Comparison of ENCODE assay signal across 10 mouse cellular contexts in the genomic region with DNA sequence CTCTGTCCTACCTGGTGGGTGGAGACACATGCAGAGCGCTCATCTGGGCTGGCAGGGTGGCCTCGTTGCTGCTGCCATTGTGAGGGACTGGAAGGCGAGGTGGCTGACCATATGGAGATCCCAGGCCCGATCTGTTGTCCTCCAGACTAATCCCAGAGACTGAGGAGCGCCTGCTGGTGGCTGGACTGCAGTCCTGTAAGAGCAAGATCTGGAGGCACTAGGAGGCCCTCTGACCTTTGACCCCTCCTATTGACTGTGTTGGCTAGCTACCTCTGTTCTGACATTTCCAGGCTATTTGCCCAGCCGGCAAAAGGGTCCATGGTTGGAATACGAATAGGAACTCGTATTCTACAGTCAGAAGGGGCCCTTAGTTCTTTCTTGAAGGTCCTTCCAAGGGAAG. TPM values are rescaled to one million over a fixed set of nuclear protein-coding genes. Genes with fewer than 3 reads are reported as not detected.
DNase-seq lines count a peak whose midpoint lies in the region; ATAC-seq lines count a peak whose summit lies in the region.
"Had no signal": no experiment of that assay in that cellular context is flagged by ENCODE, and none has a peak within 500 bp of the region (broad histone marks: within the 10 kb centered on the region; RNA-seq: fewer than 3 reads in every experiment).

No protein-coding gene starts in this region.

- 23% methylated on average over 8 of the region's 8 CpGs for WGBS in hindbrain, embryonic 10.5 days
- WGBS in hindbrain, embryonic 13.5 days = 27% methylated on average over 8 of the region's 8 CpGs
- 30% methylated on average over 8 of the region's 8 CpGs for WGBS in hindbrain, embryonic 16.5 days

- H3K4me2 ChIP-seq in hindbrain, embryonic 13.5 days = no peak overlapping the region
- H3K4me2 ChIP-seq in hindbrain, embryonic 16.5 days (ENCODE audit: low read length) = no peak overlapping the region

- no peak for ATAC-seq in hindbrain, embryonic 13.5 days (ENCODE audit: low FRiP score)
- ATAC-seq in hindbrain, embryonic 16.5 days = peak; percentile 46

- no peaks in the 10 kb centered on the region for H3K9me3 ChIP-seq in hindbrain, embryonic 10.5 days
- no peaks in the 10 kb centered on the region for H3K9me3 ChIP-seq in hindbrain, embryonic 13.5 days
- no peaks in the 10 kb centered on the region for H3K9me3 ChIP-seq in hindbrain, embryonic 16.5 days (ENCODE audit: control insufficient read depth, low read length)

- H3K4me3 ChIP-seq in hindbrain, embryonic 10.5 days = no peak overlapping the region
- no peak overlapping the region for H3K4me3 ChIP-seq in hindbrain, embryonic 13.5 days
- no peak overlapping the region for H3K4me3 ChIP-seq in hindbrain, embryonic 16.5 days (ENCODE audit: low read length)
- H3K4me3 ChIP-seq: myocyte had no signal

- no peaks in the 10 kb centered on the region for H3K27me3 ChIP-seq in hindbrain, embryonic 10.5 days (ENCODE audit: insufficient read depth, poor library complexity, severe bottlenecking)
- H3K27me3 ChIP-seq in hindbrain, embryonic 13.5 days = no peaks in the 10 kb centered on the region
- H3K27me3 ChIP-seq in hindbrain, embryonic 16.5 days (replicated peaks; ENCODE audit: control insufficient read depth, insufficient read depth, low read length) = no peaks in the 10 kb centered on the region

- peak overlapping the region; percentile 77 for H3K27ac ChIP-seq in hindbrain, embryonic 10.5 days
- no peak overlapping the region for H3K27ac ChIP-seq in hindbrain, embryonic 13.5 days
- no peak overlapping the region for H3K27ac ChIP-seq in hindbrain, embryonic 16.5 days (ENCODE audit: low read depth, low read length)

- no peaks in the 10 kb centered on the region for H3K36me3 ChIP-seq in hindbrain, embryonic 10.5 days
- H3K36me3 ChIP-seq in hindbrain, embryonic 13.5 days = no peaks in the 10 kb centered on the region
- no peaks in the 10 kb centered on the region for H3K36me3 ChIP-seq in hindbrain, embryonic 16.5 days (ENCODE audit: control insufficient read depth, insufficient read depth, low read length)

- no peak overlapping the region for H3K9ac ChIP-seq in hindbrain, embryonic 13.5 days
- no peak overlapping the region for H3K9ac ChIP-seq in hindbrain, embryonic 16.5 days (ENCODE audit: low read depth, low read length)

- DNase-seq in hindbrain, embryonic 10.5 days (ENCODE audit: low spot score) = peak; percentile 74
- DNase-seq in right cerebral cortex, postnatal 10 days (ENCODE audit: low spot score in 2 of 2) = peak; percentile 70 to 79
- DNase-seq in right cerebral cortex, postnatal 14 days = no peak
- DNase-seq in yolk sac, embryonic 10.5 days (ENCODE audit: low spot score) = peak; percentile 72
- DNase-seq in B cell, adult 2 months = no peak
- no peak for DNase-seq in lung, postnatal 10 days
- DNase-seq: gastrocnemius, postnatal 25 days had no signal

- peaks cover 54% of the 10 kb centered on the region for H3K4me1 ChIP-seq in hindbrain, embryonic 10.5 days (replicated peaks)
- peaks cover 46% of the 10 kb centered on the region for H3K4me1 ChIP-seq in hindbrain, embryonic 13.5 days (replicated peaks)
- peaks cover 22% of the 10 kb centered on the region for H3K4me1 ChIP-seq in hindbrain, embryonic 16.5 days (ENCODE audit: control insufficient read depth, insufficient read depth, low read depth, low read length)

RNA-seq across cellular contexts. Expression of a gene that starts 12.7 kb away (rescaled TPM):
- polyA plus RNA-seq in hindbrain, embryonic 10.5 days (2016; fragmentation: Nextera tagmentation; extraction: Ambion mirVana) = 54.3 and 60.9 TPM in 2 replicates
- polyA plus RNA-seq in hindbrain, embryonic 13.5 days (2015; fragmentation: Nextera tagmentation; extraction: Ambion mirVana) = 30.9 and 31.1 TPM in 2 replicates
- polyA plus RNA-seq in hindbrain, embryonic 16.5 days (2015; fragmentation: Nextera tagmentation; extraction: Ambion mirVana) = 37.4 and 38.4 TPM in 2 replicates

RNA-seq across cellular contexts. Expression of a gene that starts 28.2 kb away (rescaled TPM):
- polyA plus RNA-seq in hindbrain, embryonic 10.5 days (2016; fragmentation: Nextera tagmentation; extraction: Ambion mirVana) = 1.2 and 2.2 TPM in 2 replicates
- polyA plus RNA-seq in hindbrain, embryonic 13.5 days (2015; fragmentation: Nextera tagmentation; extraction: Ambion mirVana) = 1.8 and 2.1 TPM in 2 replicates
- 4.9 and 7.2 TPM in 2 replicates for polyA plus RNA-seq in hindbrain, embryonic 16.5 days (2015; fragmentation: Nextera tagmentation; extraction: Ambion mirVana)

RNA-seq across cellular contexts. Expression of a gene that starts 43.8 kb away (rescaled TPM):
- polyA plus RNA-seq in hindbrain, embryonic 10.5 days (2016; fragmentation: Nextera tagmentation; extraction: Ambion mirVana) = 22.7 and 25.0 TPM in 2 replicates
- polyA plus RNA-seq in hindbrain, embryonic 13.5 days (2015; fragmentation: Nextera tagmentation; extraction: Ambion mirVana) = 10.9 and 11.3 TPM in 2 replicates
- polyA plus RNA-seq in hindbrain, embryonic 16.5 days (2015; fragmentation: Nextera tagmentation; extraction: Ambion mirVana) = 12.3 and 15.1 TPM in 2 replicates

Comparison
In these comparisons a context has a peak if more than half of its experiments do, and no peak if none do; other contexts are left out.
1. DNase-seq: peak in hindbrain, embryonic 10.5 days (single experiment), right cerebral cortex, postnatal 10 days (2 of 2) and yolk sac, embryonic 10.5 days (single experiment); none in right cerebral cortex, postnatal 14 days (single experiment), B cell, adult 2 months (0 of 2) and lung, postnatal 10 days (single experiment).